Mouse (Mus musculus) fat pad, adult 2 months (tissue): ENCODE measurements around the gene Kremen2.

ENCODE experiments used
- DNase-seq: peaks from one replicate; pipeline ENCODE4 v3.0.0-alpha.2; 2011; ENCODE audit warnings: low read depth, low spot score; ENCODE audit errors: extremely low read depth

Kremen2 gene

DNA sequence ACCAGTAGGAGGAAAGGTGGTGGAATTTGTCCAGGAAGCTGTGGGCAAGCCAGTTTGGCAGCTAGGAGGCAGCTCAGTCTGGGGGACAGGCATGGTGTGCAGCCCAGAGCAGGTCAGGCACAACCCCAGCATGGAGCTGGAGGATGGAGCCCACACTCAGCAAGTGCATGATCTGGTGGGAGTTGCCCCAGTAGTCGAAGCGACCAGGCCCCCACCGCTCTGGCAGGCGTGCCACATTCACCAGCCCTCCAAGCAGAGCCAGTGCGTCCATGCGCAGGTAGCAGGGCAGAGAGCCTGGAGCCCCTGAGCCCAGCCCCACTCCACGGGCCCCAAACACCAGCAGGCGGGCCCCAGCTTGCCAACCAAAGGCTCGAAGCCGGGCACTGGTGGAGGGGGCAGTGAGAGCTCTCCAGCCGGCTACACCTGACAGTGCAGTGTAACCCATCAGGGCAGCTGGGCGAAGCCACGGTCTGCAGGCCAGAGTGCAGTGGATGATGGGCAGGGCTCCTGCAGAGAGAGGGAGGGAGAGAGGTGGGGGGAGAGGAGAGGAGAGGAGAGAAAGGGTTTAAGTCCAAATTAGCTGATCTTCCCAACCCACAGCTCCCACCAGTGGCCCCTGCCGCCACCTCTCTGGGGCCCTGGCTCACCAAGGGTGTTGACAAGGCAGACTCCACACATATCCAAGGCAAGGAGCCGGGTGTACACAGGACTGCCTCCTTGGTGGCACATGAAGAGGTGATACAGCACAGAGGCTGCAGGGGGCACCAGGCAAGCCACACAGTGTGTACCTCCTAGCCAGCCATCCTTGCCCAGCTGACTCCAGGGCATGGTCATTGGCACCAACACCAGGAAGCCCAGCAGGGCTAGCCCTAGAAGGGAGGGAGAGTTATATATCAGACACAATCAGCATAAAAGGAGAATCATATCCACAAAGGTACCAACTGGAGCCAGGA is 7.9 kb downstream of the Kremen2 start:
- no peak for DNase-seq

GRCm38 (mm10) chr17:23734341-23734740 is 11.3 kb downstream of the Kremen2 start:
- no peak for DNase-seq

DNA sequence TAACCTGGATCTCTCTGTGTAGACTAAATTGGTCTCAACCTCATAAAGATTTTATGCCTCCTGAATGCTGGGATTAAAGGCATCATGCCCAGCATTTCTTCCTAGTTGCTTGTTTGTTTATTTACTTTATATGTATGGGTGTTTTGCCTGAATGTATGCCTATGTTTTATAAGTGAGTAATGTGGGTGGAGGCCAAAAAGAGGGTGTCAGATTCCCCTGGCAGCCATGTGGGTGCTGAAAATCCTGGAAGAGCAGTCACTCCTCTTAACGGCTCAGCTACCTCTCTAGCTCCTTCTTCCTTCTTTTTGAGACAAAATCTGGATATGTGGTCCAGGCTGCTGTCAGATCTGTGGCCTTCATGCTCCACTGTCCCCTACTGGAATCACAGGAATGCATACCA is 15.2 kb downstream of the Kremen2 start:
- no peak for DNase-seq

DNA sequence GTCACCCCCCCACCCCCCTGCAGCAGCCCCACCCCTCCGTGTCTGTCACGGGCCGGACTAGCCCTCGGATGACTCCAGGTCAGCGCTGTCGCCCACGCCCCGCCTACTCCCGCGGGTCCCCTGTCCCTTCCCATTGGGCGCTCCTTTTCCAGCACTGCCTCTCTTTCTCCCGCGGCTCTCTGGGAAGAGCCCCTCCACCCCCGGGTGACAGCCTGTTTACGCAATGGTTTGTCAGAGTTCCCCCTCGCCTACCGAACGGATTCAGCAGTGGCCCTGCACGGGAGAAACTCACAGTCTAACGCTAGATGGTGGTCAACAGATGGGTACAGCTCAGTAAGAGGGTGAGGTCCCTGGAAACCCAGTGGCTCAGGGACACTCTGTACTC is 18.9 kb downstream of the Kremen2 start:
- no peak for DNase-seq

DNA sequence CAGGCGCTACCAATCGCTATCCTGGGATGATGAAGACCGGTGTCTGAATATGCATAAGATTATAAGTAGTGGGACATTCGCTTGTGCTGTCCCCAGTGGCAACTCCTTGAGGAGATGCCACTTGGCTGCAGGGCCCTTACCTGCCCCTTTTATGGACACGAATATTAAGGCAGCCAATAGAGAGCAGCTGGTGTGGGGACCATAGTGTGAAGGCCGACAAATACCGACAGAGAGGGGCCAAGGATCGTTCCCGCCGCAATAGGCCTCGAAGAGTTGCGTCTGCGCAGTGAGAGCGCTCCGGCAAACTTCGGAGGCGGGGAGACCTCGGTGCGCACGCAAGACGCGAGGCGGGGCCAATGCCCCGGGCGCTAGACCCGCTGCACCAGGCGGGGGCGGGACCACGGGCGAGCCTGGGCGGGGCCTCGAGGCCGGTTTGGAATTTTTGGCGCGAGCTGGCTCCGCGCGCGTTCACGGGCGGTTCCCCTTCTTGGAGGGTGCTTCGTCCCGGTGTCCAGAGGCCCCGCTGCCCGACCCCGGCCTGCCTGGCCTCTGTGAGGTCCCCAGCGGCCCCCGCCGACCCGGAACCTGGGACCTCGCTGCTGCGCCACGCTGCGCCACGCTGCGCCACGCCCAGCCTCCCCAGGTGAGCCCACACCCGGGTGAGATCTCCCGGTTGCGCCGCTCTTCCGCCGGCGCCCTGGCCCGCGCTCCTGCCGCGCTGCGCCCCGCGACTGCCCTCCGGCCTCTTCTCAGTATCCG is 19.5 kb downstream of the Kremen2 start, which contains the start of gene Pkmyt1:
Gene Pkmyt1 (plus strand): TSS at position 338 of the 759 bp plus-strand sequence.
- DNase-seq: no peak

GRCm38 (mm10) chr17:23725477-23725876 is 20.2 kb downstream of the Kremen2 start:
- DNase-seq: no peak

DNA sequence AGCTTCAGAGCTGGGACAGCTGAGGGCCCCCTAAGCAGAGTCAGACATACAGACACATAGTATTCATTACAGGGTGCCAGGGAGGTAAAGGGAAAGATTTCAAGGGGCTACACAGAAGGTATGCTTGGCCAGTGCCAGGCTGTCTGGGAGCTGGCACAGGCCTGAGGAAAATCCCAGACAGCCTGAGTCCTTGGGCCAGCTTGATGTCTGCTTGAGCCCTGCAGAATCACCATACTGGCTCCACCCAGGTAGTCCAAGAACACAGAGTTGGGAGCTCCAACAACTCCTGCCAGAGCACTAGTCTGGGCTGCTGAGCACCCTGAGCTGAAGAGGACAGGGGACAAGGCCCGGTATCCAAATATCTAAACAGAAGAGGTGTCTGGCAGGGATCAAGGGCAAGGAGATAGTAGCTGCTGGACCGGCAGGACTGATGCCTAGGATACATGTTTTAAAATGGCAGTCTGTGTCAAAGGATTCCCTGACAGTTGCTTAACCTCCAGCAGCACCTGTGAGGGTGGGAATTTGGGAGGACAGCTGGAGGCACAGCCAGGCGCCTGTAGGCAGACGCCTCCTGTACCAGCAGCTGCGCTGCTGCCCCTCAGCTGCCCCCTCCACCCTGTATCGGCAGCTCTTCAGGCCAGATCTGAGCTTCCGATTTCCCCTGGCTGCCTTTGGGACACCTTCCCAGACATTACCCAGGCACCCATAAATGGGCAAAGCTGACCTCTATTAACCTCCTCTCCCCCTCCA is 23.1 kb downstream of the Kremen2 start, which contains the start of gene 1520401A03Rik:
Gene 1520401A03Rik (minus strand): TSS at position 408 of the 750 bp plus-strand sequence.
- DNase-seq: no peak

DNA sequence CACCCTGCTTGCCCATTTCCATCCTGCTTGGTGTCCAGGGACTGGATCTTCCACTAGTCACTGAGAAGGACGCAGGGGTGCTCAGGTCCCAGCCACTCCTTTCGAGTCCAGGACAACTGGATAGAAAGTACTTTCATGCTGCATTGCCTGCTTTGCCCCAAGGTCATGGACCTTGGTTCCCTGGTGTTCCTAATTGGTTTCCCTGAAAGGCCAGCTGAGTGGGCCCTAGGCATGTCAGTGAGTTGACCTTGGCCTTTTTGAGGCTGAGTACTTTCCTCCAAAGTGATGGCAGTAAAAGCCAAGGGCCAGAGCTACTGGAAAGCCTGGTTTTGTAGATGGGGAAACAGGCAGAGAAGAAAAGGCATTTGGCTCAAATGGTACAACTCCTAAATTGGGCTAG is 23.7 kb downstream of the Kremen2 start:
- DNase-seq: no peak

GRCm38 (mm10) chr17:23719455-23719854 is 26.2 kb downstream of the Kremen2 start:
- no peak for DNase-seq

GRCm38 (mm10) chr17:23717003-23717402 is 28.6 kb downstream of the Kremen2 start:
- no peak for DNase-seq

- no peak for DNase-seq
Observed at GRCm38 (mm10) chr17:23706212-23706611, 39.4 kb downstream of the Kremen2 start.

DNA sequence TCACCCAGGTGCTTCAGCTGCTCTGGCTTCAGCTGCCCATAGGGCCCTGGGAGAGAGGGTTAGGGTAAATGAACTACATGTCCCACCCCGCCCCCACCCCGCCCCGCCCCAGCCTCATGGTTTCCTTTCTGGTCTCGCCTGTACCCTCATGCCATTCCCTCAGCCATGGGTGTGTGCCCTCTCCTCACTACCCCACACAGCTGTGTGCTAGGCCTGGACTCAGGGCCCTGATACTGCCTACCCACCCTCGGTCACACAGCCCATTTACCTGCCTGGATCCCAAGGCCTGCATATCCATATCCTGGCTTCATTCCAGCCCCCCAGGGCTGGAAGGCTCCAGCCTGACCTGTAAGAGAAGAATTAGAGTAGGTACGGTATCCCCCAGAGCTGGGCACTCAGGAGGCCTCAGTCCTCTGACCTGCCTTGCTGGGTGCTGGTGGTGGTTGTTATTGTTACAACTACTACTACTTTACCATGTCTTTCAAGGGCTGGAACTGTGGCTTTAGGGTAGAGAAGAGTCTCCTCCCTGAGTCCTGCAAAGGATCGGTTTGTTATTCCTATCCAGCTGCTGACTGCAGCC is 40.0 kb downstream of the Kremen2 start:
- DNase-seq: no peak

DNA sequence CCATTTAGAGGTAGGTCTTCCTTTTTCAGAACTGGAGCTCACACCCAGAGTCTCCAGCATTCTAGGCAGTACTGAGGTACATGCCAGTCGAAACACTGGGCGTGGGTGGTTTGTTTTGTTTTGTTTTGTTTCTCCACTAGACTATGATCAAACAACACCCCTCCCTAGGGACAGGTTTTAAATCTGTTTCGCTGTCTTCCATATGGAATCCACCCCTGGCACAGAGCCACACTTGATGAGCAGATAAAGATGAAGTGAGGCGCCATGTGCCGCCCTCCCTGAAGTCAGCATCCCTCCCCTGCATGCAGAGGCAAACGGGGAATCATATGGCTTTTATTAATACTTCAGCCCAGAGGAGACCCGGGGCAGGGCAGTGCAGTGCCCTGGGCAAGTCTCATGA is 40.9 kb downstream of the Kremen2 start:
- DNase-seq: no peak

- DNase-seq: no peak
Observed at GRCm38 (mm10) chr17:23703301-23703700, 42.3 kb downstream of the Kremen2 start.

DNA sequence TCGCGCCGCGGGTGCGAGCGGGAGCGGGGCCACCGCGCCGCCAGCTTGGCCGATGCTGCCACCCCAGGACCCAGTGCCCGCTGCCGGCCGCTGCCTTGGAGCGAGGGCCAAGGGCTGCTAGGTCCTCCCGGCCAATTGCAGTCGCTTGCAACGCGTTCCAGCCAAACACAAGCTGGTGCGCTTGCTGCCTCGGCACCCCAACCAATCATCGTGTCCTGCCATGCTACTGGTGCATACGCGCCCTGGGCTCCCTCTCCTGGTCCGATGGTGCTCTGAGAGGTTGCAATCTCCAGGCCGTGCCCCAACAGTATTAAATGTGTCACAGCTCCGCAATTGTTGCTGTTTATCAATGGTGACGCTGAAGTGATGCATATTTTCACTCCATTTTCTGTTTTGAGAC is 45.6 kb downstream of the Kremen2 start:
- DNase-seq: no peak

DNA sequence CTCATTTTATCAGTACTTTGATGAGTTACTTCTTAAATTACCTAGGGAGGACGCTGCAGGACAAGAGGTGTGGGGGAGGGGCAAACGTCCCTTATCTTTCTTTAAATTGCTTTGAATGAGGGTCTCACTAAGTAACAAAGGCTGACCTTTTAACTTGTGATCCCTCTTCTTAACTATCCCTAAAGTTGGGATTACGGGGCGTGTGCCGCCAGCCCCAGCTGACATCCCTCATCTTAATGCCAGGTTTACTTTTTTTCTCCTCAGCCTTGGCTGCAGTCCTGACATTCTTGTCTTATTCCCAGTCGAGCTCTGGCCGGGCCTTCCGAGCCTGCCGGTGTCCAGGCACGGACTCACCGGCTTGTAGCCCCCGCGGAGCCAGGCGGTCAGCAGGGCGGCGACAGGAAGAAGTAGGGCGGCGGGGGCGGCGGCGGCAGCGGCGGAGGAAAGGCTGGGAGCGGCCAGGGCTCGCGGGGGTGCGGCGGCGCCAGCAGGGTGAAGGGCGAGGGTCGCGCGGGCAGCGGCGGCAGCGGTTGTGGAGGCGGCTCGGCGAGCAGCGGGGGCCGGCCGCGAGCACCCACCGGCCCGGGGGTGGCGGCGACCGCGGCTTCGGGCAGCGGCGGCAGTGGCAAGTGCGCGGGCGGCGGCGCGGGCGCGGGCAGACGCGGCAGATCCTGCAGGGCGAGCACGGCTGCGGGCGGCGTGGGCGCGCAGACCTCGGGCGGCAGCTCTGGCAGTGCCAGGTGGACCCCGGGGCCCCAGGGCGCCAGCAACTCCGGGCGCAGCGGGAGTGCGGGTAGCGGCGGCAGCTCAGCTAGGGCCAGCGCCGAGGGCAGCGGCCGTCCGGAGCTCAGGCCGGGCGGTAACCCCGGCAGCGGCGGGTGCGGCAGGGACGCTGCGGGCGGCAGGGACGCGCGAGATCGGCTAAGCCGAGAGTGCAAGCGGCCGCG is 46.2 kb downstream of the Kremen2 start:
- DNase-seq: no peak

DNA sequence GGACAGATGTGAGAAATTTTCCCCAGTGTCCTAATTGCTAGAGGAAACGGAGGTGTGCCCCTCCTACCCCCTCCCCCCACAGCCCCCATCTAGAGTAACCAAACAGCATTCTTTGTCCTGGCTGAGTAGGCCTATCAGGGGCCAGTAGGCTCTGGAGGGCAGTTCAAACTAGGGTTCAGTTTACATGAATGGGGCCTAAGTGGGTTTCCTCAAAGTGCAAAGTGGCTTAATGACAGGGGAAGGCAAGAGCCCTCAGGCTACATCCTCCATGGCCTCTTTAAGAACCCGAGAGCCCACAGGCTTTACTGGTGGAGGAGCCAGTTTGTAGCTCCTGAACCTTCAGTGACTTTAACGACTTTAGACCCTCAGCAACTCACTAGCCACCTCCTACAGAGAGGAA is 49.8 kb downstream of the Kremen2 start:
- DNase-seq: no peak

DNA sequence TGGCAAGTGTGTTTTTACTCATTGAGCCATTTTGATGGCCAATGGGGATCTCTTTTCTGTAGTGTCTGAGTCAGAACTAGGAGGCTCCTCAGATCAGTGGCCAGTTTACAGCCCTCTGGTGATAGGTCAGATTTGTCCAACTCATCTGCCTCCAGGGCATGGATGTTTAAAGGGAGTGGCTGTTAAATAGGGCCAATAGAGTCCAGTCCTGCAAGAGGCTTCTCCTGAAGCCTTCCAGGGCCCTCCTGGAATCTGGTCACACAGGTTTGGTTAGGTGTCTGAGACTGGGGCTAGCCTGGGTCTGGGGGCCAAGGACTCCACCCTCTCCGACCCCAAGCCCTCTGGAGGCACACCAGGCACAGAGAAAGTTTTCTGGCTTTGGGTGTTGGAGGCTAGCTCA is 51.1 kb downstream of the Kremen2 start:
- DNase-seq: no peak
